Mouse (Mus musculus) intestine, postnatal 0 days (tissue): ENCODE results near the gene Gm45062. TPM values are rescaled to one million over a fixed set of nuclear protein-coding genes. Genes with fewer than 3 reads are reported as not detected.
A peak's percentile ranks its signal among the peaks of the same experiment; 100 is the strongest.

Experiments
- ATAC-seq: fragments of 200-750 bp; cut with Nextera tagmentation; 2 replicates; pipeline ENCODE4 v1.8.0; 2017; ENCODE audit warnings: mild to moderate bottlenecking, moderate TSS enrichment, moderate library complexity
- H3K27ac ChIP-seq: fragments of 300-500 bp; sonication (generic); 2 replicates; pipeline ENCODE4 v1.5.1; 2014; ENCODE audit warnings: mild to moderate bottlenecking, low read depth, low read length, moderate library complexity
- H3K27me3 ChIP-seq: fragments of 300-500 bp; sonication (generic); replicated peaks from 2 replicates; pipeline ENCODE4 v1.6.1; 2014; ENCODE audit warnings: low read length, mixed read lengths; ENCODE audit not compliant: control insufficient read depth, insufficient read depth
- H3K36me3 ChIP-seq: fragments of 300-500 bp; sonication (generic); 2 replicates; pipeline ENCODE4 v1.6.1; 2014; ENCODE audit warnings: mild to moderate bottlenecking, moderate library complexity; ENCODE audit not compliant: control insufficient read depth, insufficient read depth
- H3K4me1 ChIP-seq: fragments of 300-500 bp; sonication (generic); replicated peaks from 2 replicates; pipeline ENCODE4 v1.6.1; 2014; ENCODE audit warnings: antibody characterized with exemption, low read length, mixed read lengths; ENCODE audit not compliant: control insufficient read depth, insufficient read depth
- H3K4me2 ChIP-seq: fragments of 300-500 bp; sonication (generic); replicated peaks from 2 replicates; pipeline ENCODE4 v1.6.1; 2014; ENCODE audit warnings: low read depth, mild to moderate bottlenecking, moderate library complexity
- H3K4me3 ChIP-seq: fragments of 300-500 bp; sonication (generic); 2 replicates; pipeline ENCODE4 v1.5.1; 2014; ENCODE audit warnings: low read depth, low read length
- H3K9ac ChIP-seq: fragments of 300-500 bp; sonication (generic); 2 replicates; pipeline ENCODE4 v1.6.1; 2014; ENCODE audit warnings: mild to moderate bottlenecking, low read depth, low read length
- H3K9me3 ChIP-seq: fragments of 300-500 bp; sonication (generic); 2 replicates; pipeline ENCODE4 v1.6.1; 2016; ENCODE audit warnings: mixed run types; ENCODE audit not compliant: control insufficient read depth
- CTCF ChIP-seq: sonication (generic); IDR thresholded peaks from 2 replicates; pipeline ENCODE4 v1.5.1; 2016; ENCODE audit warnings: low read depth, mild to moderate bottlenecking, control low read depth, antibody characterized with exemption, moderate library complexity
- WGBS: fragments of 180-500 bp; shearing (Covaris S2); extraction: QIAGEN DNeasy Blood & Tissue Kit; methylation state at CpG from one replicate; pipeline ENCODE4 v1.1.7; 2014; 5-methylcytosine and 5-hydroxymethylcytosine counted together
- polyA plus RNA-seq: library from polyadenylated mRNA; unstranded; fragments of >200 nt; fragmentation: Nextera tagmentation; extraction: Ambion mirVana; gene quantifications from 2 replicates; pipeline ENCODE4 v1.2.1, GENCODE M21; 2015

Gene Gm45062
- polyA plus RNA-seq, 1 experiment from 2014 or later: 0.30 TPM

- no peaks in the 10 kb centered on the region for H3K36me3 ChIP-seq
- 0% methylated on average over 8 of the region's 8 CpGs for WGBS
- H3K27ac ChIP-seq: peak overlapping the region; percentile 82
- H3K4me1 ChIP-seq: no peaks in the 10 kb centered on the region
- peak overlapping the region; percentile 93 for H3K4me3 ChIP-seq
- H3K4me2 ChIP-seq: peak overlapping the region; percentile 90
- no peak for ATAC-seq
- H3K27me3 ChIP-seq: no peaks in the 10 kb centered on the region
- no peak for TF ChIP-seq CTCF
- H3K9ac ChIP-seq: peak overlapping the region; percentile 81
- no peaks in the 10 kb centered on the region for H3K9me3 ChIP-seq
These were observed 406 bp downstream of the Gm45062 start for GRCm38 (mm10) chr6:8259667-8260044.

GRCm38 (mm10) chr6:8271047-8271446 lies 11.8 kb downstream of the Gm45062 start:
- H3K9ac ChIP-seq: no peak overlapping the region
- no peak overlapping the region for H3K4me3 ChIP-seq
- WGBS: 64% methylated on average over 3 of the region's 3 CpGs
- no peak for ATAC-seq
- no peaks in the 10 kb centered on the region for H3K36me3 ChIP-seq
- TF ChIP-seq CTCF: no peak
- no peaks in the 10 kb centered on the region for H3K27me3 ChIP-seq
- no peaks in the 10 kb centered on the region for H3K4me1 ChIP-seq
- no peak overlapping the region for H3K27ac ChIP-seq
- no peaks in the 10 kb centered on the region for H3K9me3 ChIP-seq
- H3K4me2 ChIP-seq: no peak overlapping the region

- peak; percentile 79 for TF ChIP-seq CTCF
- Histone ChIP-seq H3K9me3 (no peaks in the 10 kb centered on the region), H3K27ac (peak overlapping the region; percentile 29; the same call in 1 of the 2 replicates), H3K4me2 (0 out of 2 replicates have a peak overlapping the region, but pooled peaks have one; percentile 32), H3K36me3 (no peaks in the 10 kb centered on the region), H3K27me3 (no peaks in the 10 kb centered on the region), H3K4me3 (no peak overlapping the region), H3K9ac (no peak overlapping the region), H3K4me1 (no peaks in the 10 kb centered on the region)
- WGBS: 36% methylated on average over 6 of the region's 6 CpGs
- 0 out of 2 replicates have a peak, but pooled peaks have one; percentile 38 for ATAC-seq
These were observed 15.3 kb downstream of the Gm45062 start for GRCm38 (mm10) chr6:8274387-8275054.

GRCm38 (mm10) chr6:8275098-8275497 lies 15.8 kb downstream of the Gm45062 start:
- Histone ChIP-seq H3K4me2 (no peak overlapping the region), H3K36me3 (no peaks in the 10 kb centered on the region), H3K4me1 (no peaks in the 10 kb centered on the region), H3K4me3 (no peak overlapping the region), H3K9me3 (no peaks in the 10 kb centered on the region), H3K9ac (no peak overlapping the region), H3K27ac (no peak overlapping the region), H3K27me3 (no peaks in the 10 kb centered on the region)
- no peak for ATAC-seq
- WGBS: 18% methylated on average over 1 of the region's 1 CpGs
- TF ChIP-seq CTCF: peak; percentile 67

- H3K9me3 ChIP-seq: no peaks in the 10 kb centered on the region
- H3K4me3 ChIP-seq: no peak overlapping the region
- H3K27ac ChIP-seq: no peak overlapping the region
- WGBS: 42% methylated on average over 4 of the region's 4 CpGs
- no peaks in the 10 kb centered on the region for H3K36me3 ChIP-seq
- H3K4me1 ChIP-seq: no peaks in the 10 kb centered on the region
- TF ChIP-seq CTCF: no peak
- no peak for ATAC-seq
- H3K9ac ChIP-seq: no peak overlapping the region
- H3K4me2 ChIP-seq: no peak overlapping the region
- H3K27me3 ChIP-seq: no peaks in the 10 kb centered on the region
These were observed 17.2 kb downstream of the Gm45062 start for GRCm38 (mm10) chr6:8276431-8276830.

- no peaks in the 10 kb centered on the region for H3K9me3 ChIP-seq
- WGBS: 74% methylated on average over 5 of the region's 5 CpGs
- ATAC-seq: no peak
These were observed 19.3 kb downstream of the Gm45062 start for GRCm38 (mm10) chr6:8278426-8279002.

More at GRCm38 (mm10) chr6:8278426-8279002, 19.3 kb downstream of the Gm45062 start:
- Histone ChIP-seq H3K4me2 (no peak overlapping the region), H3K27ac (no peak overlapping the region), H3K4me1 (no peaks in the 10 kb centered on the region), H3K27me3 (no peaks in the 10 kb centered on the region), H3K9ac (no peak overlapping the region), H3K4me3 (no peak overlapping the region), H3K36me3 (no peaks in the 10 kb centered on the region)
- peak; percentile 62 for TF ChIP-seq CTCF
